Mouse (Mus musculus) olfactory bulb, adult 2 months (tissue): ENCODE results near the gene Simc1. TPM values are rescaled to one million over a fixed set of nuclear protein-coding genes. Genes with fewer than 3 reads are reported as not detected.

ENCODE experiments used
- H3K27ac ChIP-seq: fragments of 200-500 bp; 2 replicates; pipeline ENCODE4 v1.5.1; 2012; ENCODE audit warnings: low read depth, low read length; ENCODE audit not compliant: insufficient read depth
- H3K4me1 ChIP-seq: fragments of 200-500 bp; 2 replicates; pipeline ENCODE4 v1.6.1; 2012; ENCODE audit warnings: low read length; ENCODE audit not compliant: control insufficient read depth, insufficient read depth
- H3K4me3 ChIP-seq: fragments of 200-500 bp; 2 replicates; pipeline ENCODE4 v1.5.1; 2012; ENCODE audit warnings: mild to moderate bottlenecking, low read depth, low read length, moderate library complexity; ENCODE audit not compliant: insufficient read depth
- CTCF ChIP-seq: fragments of 200-500 bp; IDR thresholded peaks from 2 replicates; pipeline ENCODE4 v1.5.1; 2012; ENCODE audit warnings: low read depth, mild to moderate bottlenecking, low read length, moderate library complexity; ENCODE audit not compliant: insufficient read depth
- POLR2A ChIP-seq: fragments of 200-500 bp; IDR thresholded peaks from 2 replicates; pipeline ENCODE4 v1.6.1; 2012; ENCODE audit warnings: mild to moderate bottlenecking, low read depth, low read length, moderate library complexity; ENCODE audit not compliant: insufficient read depth
- WGBS: fragments of 180-500 bp; shearing (Covaris S2); methylation state at CpG from one replicate; pipeline ENCODE4 v1.1.7; 2018; 5-methylcytosine and 5-hydroxymethylcytosine counted together
- polyA plus RNA-seq: library from polyadenylated mRNA; stranded (reverse); fragments of >200 nt; gene quantifications from 2 replicates; pipeline ENCODE4 v1.2.4, GENCODE M21; 2012; ENCODE audit warnings: low replicate concordance; ENCODE audit not compliant: missing spikeins, insufficient read depth, insufficient read length

Gene Simc1
- not detected in 2 replicates for polyA plus RNA-seq

GRCm38 (mm10) chr13:54503604-54504521 lies at the start of gene Simc1:
Gene Simc1, plus strand, starts transcription at chr13:54503779.
- H3K4me3 ChIP-seq, result peak within 1 kb of the TSS; percentile 63
- 0 out of 2 replicates have a peak within 1 kb of the TSS, but pooled peaks have one; percentile 6 for H3K27ac ChIP-seq
- peaks cover 4% of the 10 kb centered on the region; the same call in 1 of the 2 replicates for H3K4me1 ChIP-seq
- TF ChIP-seq POLR2A, result peak; percentile 43; the same call in 1 of the 2 replicates
- no peak for TF ChIP-seq CTCF
- under 1% methylated on average over 105 of the region's 105 CpGs for WGBS

- WGBS, result 89% methylated on average over 2 of the region's 2 CpGs
- Histone ChIP-seq H3K4me1 (no peaks in the 10 kb centered on the region), H3K4me3 (no peak overlapping the region), H3K27ac (no peak overlapping the region)
- TF ChIP-seq CTCF (no peak), POLR2A (no peak)
These were observed 46.5 kb upstream of the Simc1 start for GRCm38 (mm10) chr13:54457062-54457461.

DNA sequence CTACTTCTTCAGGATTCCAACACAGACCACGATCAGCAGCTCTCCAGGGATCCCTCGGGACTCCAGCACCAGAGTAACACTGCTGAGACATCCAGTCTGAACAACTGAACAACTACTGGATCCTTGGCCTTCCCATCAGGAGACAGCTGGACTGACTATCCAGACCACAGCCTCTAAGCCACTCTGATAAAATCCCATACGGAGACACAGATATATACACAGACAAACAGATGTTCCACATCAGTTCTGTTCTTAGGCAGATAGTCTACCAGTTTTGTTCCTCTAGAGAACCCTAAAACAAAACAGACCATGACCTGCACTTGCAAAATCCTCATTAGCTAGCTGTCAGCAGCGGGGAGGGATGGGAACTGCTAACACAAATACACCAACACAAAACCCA lies 44.3 kb upstream of the Simc1 start:
- Histone ChIP-seq H3K4me1 (no peaks in the 10 kb centered on the region), H3K27ac (no peak overlapping the region), H3K4me3 (no peak overlapping the region)
- 93% methylated on average over 4 of the region's 4 CpGs for WGBS
- TF ChIP-seq POLR2A (no peak), CTCF (no peak)

DNA sequence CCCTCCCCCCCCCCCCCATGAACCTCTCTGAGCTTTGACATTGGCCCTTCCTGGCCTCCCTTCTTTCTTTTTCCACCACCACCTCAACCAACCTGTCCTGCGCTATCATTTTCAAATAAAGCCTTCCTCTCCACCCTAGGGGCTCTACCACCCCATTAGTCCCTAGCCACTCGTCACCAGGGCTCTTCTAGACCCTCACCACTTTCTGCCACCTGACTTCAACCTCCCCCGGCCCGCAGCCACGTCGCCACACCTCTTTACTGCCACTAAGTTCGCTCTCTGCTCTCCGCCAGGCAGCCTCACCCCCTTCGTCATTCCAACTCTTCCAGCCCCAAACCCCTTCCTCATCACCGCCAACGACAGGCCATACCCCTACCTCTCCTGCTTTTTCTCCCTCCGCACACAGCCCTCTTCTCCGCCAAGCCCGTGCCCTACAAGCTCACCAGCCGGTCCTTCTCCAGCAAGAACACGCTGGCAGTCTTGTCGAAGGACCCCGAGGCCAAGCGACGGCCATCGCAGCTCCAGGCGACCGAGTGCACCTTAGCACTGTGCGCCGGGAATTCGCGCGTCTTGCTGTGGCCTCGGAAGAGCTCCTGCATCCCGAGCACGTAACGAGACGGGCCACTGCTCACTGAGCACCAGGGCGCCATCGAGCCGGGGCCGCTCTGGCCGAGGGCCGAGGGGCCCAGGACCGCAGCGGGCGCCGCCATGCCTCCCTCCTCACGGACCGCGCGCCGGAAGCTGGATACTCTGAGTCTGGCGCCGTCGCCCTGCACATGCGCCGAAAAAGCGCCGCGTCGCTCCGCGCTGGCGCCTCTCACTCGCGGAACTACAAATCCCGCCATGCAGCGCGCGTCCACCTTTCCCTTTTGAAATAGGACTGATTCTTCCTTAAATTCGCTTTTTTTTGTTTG lies 35.2 kb upstream of the Simc1 start, which contains the start of gene Thoc3:
Thoc3 (minus strand) TSS at position 752 of the 914 bp plus-strand sequence.
- Histone ChIP-seq H3K4me1 (peaks cover 2% of the 10 kb centered on the region; the same call in 1 of the 2 replicates), H3K27ac (no peak within 1 kb of the TSS), H3K4me3 (peak within 1 kb of the TSS; percentile 95)
- under 1% methylated on average over 67 of the region's 67 CpGs for WGBS
- TF ChIP-seq POLR2A, result peak; percentile 69; the same call in 1 of the 2 replicates
- no peak for TF ChIP-seq CTCF

DNA sequence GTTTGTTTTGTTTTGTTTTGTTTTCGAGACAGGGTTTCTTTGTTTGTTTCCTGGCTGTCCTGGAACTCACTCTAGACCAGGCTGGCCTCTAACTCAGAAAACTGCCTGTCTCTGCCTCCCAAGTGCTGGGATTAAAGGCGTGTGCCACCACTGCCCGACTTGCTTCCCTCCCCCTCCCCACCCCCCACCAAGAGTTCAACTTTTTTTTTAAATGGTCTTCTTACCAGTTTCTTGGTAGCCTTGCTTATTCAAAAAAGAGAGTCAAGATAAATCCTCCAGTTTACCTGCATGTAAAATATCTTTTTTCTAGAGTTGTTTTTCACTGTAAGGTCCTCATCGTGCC lies 34.6 kb upstream of the Simc1 start:
- Histone ChIP-seq H3K4me1 (peaks cover 2% of the 10 kb centered on the region; the same call in 1 of the 2 replicates), H3K4me3 (peak overlapping the region; percentile 95), H3K27ac (no peak overlapping the region)
- WGBS, result 13% methylated on average over 4 of the region's 4 CpGs
- TF ChIP-seq POLR2A (no peak), CTCF (no peak)

DNA sequence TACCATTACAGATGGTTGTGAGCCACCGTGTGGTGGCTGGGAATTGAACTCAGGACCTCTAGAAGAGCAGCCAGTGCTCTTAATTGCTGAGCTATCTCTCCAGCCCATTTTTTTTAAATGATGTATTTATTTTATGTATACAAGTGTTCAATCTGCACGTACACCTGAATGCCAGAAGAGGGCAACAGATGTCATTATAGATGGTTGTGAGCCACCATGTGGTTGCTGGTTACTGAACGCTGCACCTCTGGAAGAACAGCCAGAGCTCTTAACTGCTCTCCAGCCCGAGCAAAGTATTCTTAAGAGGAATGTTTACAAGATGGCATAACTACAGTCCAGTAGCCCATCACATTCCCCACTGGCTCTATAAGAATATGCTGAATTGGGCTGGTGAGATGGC lies 31.6 kb upstream of the Simc1 start:
- H3K4me3 ChIP-seq, result no peak overlapping the region
- TF ChIP-seq CTCF, result no peak
- no peak for TF ChIP-seq POLR2A
- H3K27ac ChIP-seq, result no peak overlapping the region
- WGBS, result 81% methylated on average over 4 of the region's 4 CpGs
- H3K4me1 ChIP-seq, result peaks cover 2% of the 10 kb centered on the region; the same call in 1 of the 2 replicates

DNA sequence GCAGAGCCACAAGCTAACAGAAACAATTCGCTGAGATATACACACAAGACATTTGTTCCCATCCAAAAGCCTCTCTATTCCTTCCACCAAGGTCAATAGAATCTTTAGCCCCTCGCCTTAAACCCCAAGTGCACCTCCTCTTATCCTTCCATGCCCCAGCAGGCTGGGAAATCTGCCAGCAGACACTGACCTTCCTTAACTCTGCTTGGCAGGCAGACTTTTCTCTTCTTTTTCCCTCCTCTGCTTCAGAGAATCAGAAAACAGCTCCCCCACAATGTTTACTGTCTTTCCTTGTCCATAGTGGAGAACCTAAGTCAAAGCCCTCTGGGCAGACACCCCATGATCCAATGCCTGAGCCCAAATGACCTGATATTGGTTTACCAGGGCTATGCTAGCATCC lies 28.6 kb upstream of the Simc1 start:
- Histone ChIP-seq H3K4me3 (no peak overlapping the region), H3K4me1 (no peaks in the 10 kb centered on the region), H3K27ac (no peak overlapping the region)
- no peak for TF ChIP-seq POLR2A
- no peak for TF ChIP-seq CTCF
- 65% methylated on average over 2 of the region's 2 CpGs for WGBS

GRCm38 (mm10) chr13:54475702-54476101 lies 27.9 kb upstream of the Simc1 start:
- Histone ChIP-seq H3K27ac (no peak overlapping the region), H3K4me1 (no peaks in the 10 kb centered on the region), H3K4me3 (no peak overlapping the region)
- WGBS, result 75% methylated on average over 5 of the region's 5 CpGs
- TF ChIP-seq POLR2A (no peak), CTCF (no peak)

- H3K4me3 ChIP-seq, result no peak overlapping the region
- no peak for TF ChIP-seq POLR2A
- no peak for TF ChIP-seq CTCF
- H3K4me1 ChIP-seq, result no peaks in the 10 kb centered on the region
- no peak overlapping the region for H3K27ac ChIP-seq
- 57% methylated on average over 3 of the region's 3 CpGs for WGBS
These were observed 24.3 kb upstream of the Simc1 start for GRCm38 (mm10) chr13:54479286-54479685.
